Mouse (Mus musculus) neural tube, embryonic 13.5 days (tissue): Measurements from ENCODE around the gene Pax7. TPM values are rescaled to one million over a fixed set of nuclear protein-coding genes. Genes with fewer than 3 reads are reported as not detected.

ENCODE experiments used
- ATAC-seq: fragments of 200-750 bp; cut with Nextera tagmentation; 2 replicates; pipeline ENCODE4 v1.8.0; 2017; ENCODE audit warnings: low read depth, mild to moderate bottlenecking, moderate TSS enrichment, moderate library complexity
- H3K27ac ChIP-seq: fragments of 300-500 bp; sonication (generic); replicated peaks from 2 replicates; pipeline ENCODE4 v1.5.1; 2015; ENCODE audit warnings: moderate library complexity, mild to moderate bottlenecking, inconsistent platforms
- H3K27me3 ChIP-seq: fragments of 300-500 bp; sonication (generic); 2 replicates; pipeline ENCODE4 v1.6.1; 2015; ENCODE audit warnings: mild to moderate bottlenecking, inconsistent platforms
- H3K36me3 ChIP-seq: fragments of 300-500 bp; sonication (generic); 2 replicates; pipeline ENCODE4 v1.6.1; 2015; ENCODE audit warnings: mild to moderate bottlenecking, inconsistent platforms
- H3K4me1 ChIP-seq: fragments of 300-500 bp; sonication (generic); replicated peaks from 2 replicates; pipeline ENCODE4 v1.6.1; 2015; ENCODE audit warnings: inconsistent platforms
- H3K4me2 ChIP-seq: fragments of 300-500 bp; sonication (generic); 2 replicates; pipeline ENCODE4 v1.6.1; 2015; ENCODE audit warnings: inconsistent platforms, mild to moderate bottlenecking, moderate library complexity
- H3K4me3 ChIP-seq: fragments of 300-500 bp; sonication (generic); 2 replicates; pipeline ENCODE4 v1.5.1; 2015; ENCODE audit warnings: mild to moderate bottlenecking, inconsistent platforms
- H3K9ac ChIP-seq: fragments of 300-500 bp; sonication (generic); 2 replicates; pipeline ENCODE4 v1.6.1; 2015; ENCODE audit warnings: moderate library complexity, mild to moderate bottlenecking, inconsistent platforms
- H3K9me3 ChIP-seq: fragments of 300-500 bp; sonication (generic); 2 replicates; pipeline ENCODE4 v1.6.1; 2016; ENCODE audit warnings: inconsistent platforms
- WGBS: fragments of 180-500 bp; shearing (Covaris S2); methylation state at CpG from one replicate; pipeline ENCODE4 v1.1.7; 2015; 5-methylcytosine and 5-hydroxymethylcytosine counted together
- polyA plus RNA-seq: library from polyadenylated mRNA; unstranded; fragments of >200 nt; fragmentation: Nextera tagmentation; extraction: Ambion mirVana; gene quantifications from 2 replicates; pipeline ENCODE4 v1.2.1, GENCODE M21; 2015

The Pax7 gene
- polyA plus RNA-seq, 1 experiment from 2014 or later: 0.50 TPM

GRCm38 (mm10) chr4:139725421-139725820 lies 107.9 kb downstream of the Pax7 start:
- Histone ChIP-seq H3K27me3 (no peaks in the 10 kb centered on the region), H3K27ac (no peak overlapping the region), H3K9me3 (peaks cover 2% of the 10 kb centered on the region; the same call in 1 of the 2 replicates), H3K4me3 (no peak overlapping the region), H3K4me1 (no peaks in the 10 kb centered on the region), H3K4me2 (no peak overlapping the region), H3K36me3 (no peaks in the 10 kb centered on the region), H3K9ac (no peak overlapping the region)
- no peak for ATAC-seq
- WGBS: 72% methylated on average over 15 of the region's 15 CpGs

- Histone ChIP-seq H3K4me3 (no peak overlapping the region), H3K36me3 (no peaks in the 10 kb centered on the region), H3K4me1 (no peaks in the 10 kb centered on the region), H3K27me3 (no peaks in the 10 kb centered on the region), H3K9ac (no peak overlapping the region), H3K9me3 (no peaks in the 10 kb centered on the region), H3K27ac (no peak overlapping the region), H3K4me2 (no peak overlapping the region)
- 72% methylated on average over 4 of the region's 4 CpGs for WGBS
- no peak for ATAC-seq
Observed at GRCm38 (mm10) chr4:139724296-139724695, 109.0 kb downstream of the Pax7 start.

GRCm38 (mm10) chr4:139718978-139719377 lies 114.3 kb downstream of the Pax7 start:
- H3K27ac ChIP-seq: no peak overlapping the region
- H3K4me1 ChIP-seq: 0 out of 2 replicates have a peak, but pooled peaks cover 6% of the 10 kb centered on the region
- H3K4me2 ChIP-seq: no peak overlapping the region
- H3K4me3 ChIP-seq: no peak overlapping the region
- no peaks in the 10 kb centered on the region for H3K9me3 ChIP-seq
- no peaks in the 10 kb centered on the region for H3K36me3 ChIP-seq
- H3K9ac ChIP-seq: no peak overlapping the region
- H3K27me3 ChIP-seq: no peaks in the 10 kb centered on the region
- 89% methylated on average over 5 of the region's 5 CpGs for WGBS
- ATAC-seq: no peak

- Histone ChIP-seq H3K9ac (no peak overlapping the region), H3K4me2 (no peak overlapping the region), H3K36me3 (no peaks in the 10 kb centered on the region), H3K27ac (no peak overlapping the region), H3K9me3 (no peaks in the 10 kb centered on the region), H3K4me1 (0 out of 2 replicates have a peak, but pooled peaks cover 6% of the 10 kb centered on the region), H3K27me3 (no peaks in the 10 kb centered on the region), H3K4me3 (no peak overlapping the region)
- no peak for ATAC-seq
- whole genome bisulfite sequencing: 86% methylated on average over 10 of the region's 10 CpGs
Observed at GRCm38 (mm10) chr4:139716477-139717169, 116.7 kb downstream of the Pax7 start.

GRCm38 (mm10) chr4:139715241-139715932 lies 117.9 kb downstream of the Pax7 start:
- peaks cover 16% of the 10 kb centered on the region for H3K4me1 ChIP-seq
- no peak overlapping the region for H3K4me3 ChIP-seq
- no peak overlapping the region for H3K9ac ChIP-seq
- no peak overlapping the region for H3K27ac ChIP-seq
- no peaks in the 10 kb centered on the region for H3K36me3 ChIP-seq
- ATAC-seq: no peak
- 42% methylated on average over 13 of the region's 13 CpGs for WGBS
- no peaks in the 10 kb centered on the region for H3K9me3 ChIP-seq
- no peak overlapping the region for H3K4me2 ChIP-seq
- no peaks in the 10 kb centered on the region for H3K27me3 ChIP-seq

- no peaks in the 10 kb centered on the region for H3K36me3 ChIP-seq
- peak overlapping the region; percentile 20 for H3K4me2 ChIP-seq
- H3K4me1 ChIP-seq: peaks cover 18% of the 10 kb centered on the region
- H3K9ac ChIP-seq: no peak overlapping the region
- WGBS: 24% methylated on average over 25 of the region's 25 CpGs
- peak overlapping the region; percentile 52; the same call in 1 of the 2 replicates for H3K27ac ChIP-seq
- no peak overlapping the region for H3K4me3 ChIP-seq
- no peaks in the 10 kb centered on the region for H3K27me3 ChIP-seq
- H3K9me3 ChIP-seq: no peaks in the 10 kb centered on the region
- ATAC-seq: 0 out of 2 replicates have a peak, but pooled peaks have one; percentile 40
Observed at GRCm38 (mm10) chr4:139710467-139711334, 122.6 kb downstream of the Pax7 start.

- Histone ChIP-seq H3K27me3 (no peaks in the 10 kb centered on the region), H3K36me3 (no peaks in the 10 kb centered on the region), H3K9ac (no peak overlapping the region), H3K4me2 (no peak overlapping the region), H3K4me1 (peaks cover 8% of the 10 kb centered on the region), H3K27ac (no peak overlapping the region), H3K9me3 (no peaks in the 10 kb centered on the region), H3K4me3 (no peak overlapping the region)
- WGBS: 89% methylated on average over 5 of the region's 5 CpGs
- ATAC-seq: no peak
Observed at GRCm38 (mm10) chr4:139705986-139706385, 127.3 kb downstream of the Pax7 start.

- H3K27me3 ChIP-seq: no peaks in the 10 kb centered on the region
- H3K4me3 ChIP-seq: no peak overlapping the region
- no peaks in the 10 kb centered on the region for H3K4me1 ChIP-seq
- no peaks in the 10 kb centered on the region for H3K9me3 ChIP-seq
- H3K27ac ChIP-seq: no peak overlapping the region
- no peak for ATAC-seq
- 84% methylated on average over 11 of the region's 11 CpGs for WGBS
- no peak overlapping the region for H3K9ac ChIP-seq
- no peaks in the 10 kb centered on the region for H3K36me3 ChIP-seq
- no peak overlapping the region for H3K4me2 ChIP-seq
Observed at GRCm38 (mm10) chr4:139703468-139703867, 129.9 kb downstream of the Pax7 start.

GRCm38 (mm10) chr4:139702914-139703313 lies 130.4 kb downstream of the Pax7 start:
- WGBS: 72% methylated on average over 4 of the region's 4 CpGs
- no peak for ATAC-seq

GRCm38 (mm10) chr4:139698602-139699001 lies 134.7 kb downstream of the Pax7 start:
- H3K36me3 ChIP-seq: no peaks in the 10 kb centered on the region
- no peak overlapping the region for H3K27ac ChIP-seq
- H3K9me3 ChIP-seq: no peaks in the 10 kb centered on the region
- ATAC-seq: no peak
- 57% methylated on average over 8 of the region's 8 CpGs for WGBS
- H3K4me1 ChIP-seq: peaks cover 10% of the 10 kb centered on the region
- no peak overlapping the region for H3K4me3 ChIP-seq
- no peak overlapping the region for H3K9ac ChIP-seq
- no peak overlapping the region for H3K4me2 ChIP-seq
- H3K27me3 ChIP-seq: no peaks in the 10 kb centered on the region; the same call in 1 of the 2 replicates

More at GRCm38 (mm10) chr4:139702914-139703313, 130.4 kb downstream of the Pax7 start:
- H3K36me3 ChIP-seq: no peaks in the 10 kb centered on the region
- no peak overlapping the region for H3K9ac ChIP-seq
- H3K27me3 ChIP-seq: no peaks in the 10 kb centered on the region
- no peak overlapping the region for H3K4me2 ChIP-seq
- no peak overlapping the region for H3K27ac ChIP-seq
- peaks cover 3% of the 10 kb centered on the region for H3K4me1 ChIP-seq
- no peak overlapping the region for H3K4me3 ChIP-seq
- no peaks in the 10 kb centered on the region for H3K9me3 ChIP-seq

GRCm38 (mm10) chr4:139697755-139698154 lies 135.6 kb downstream of the Pax7 start:
- no peak overlapping the region for H3K27ac ChIP-seq
- H3K9ac ChIP-seq: no peak overlapping the region
- no peaks in the 10 kb centered on the region; the same call in 1 of the 2 replicates for H3K27me3 ChIP-seq
- no peaks in the 10 kb centered on the region for H3K36me3 ChIP-seq
- no peaks in the 10 kb centered on the region for H3K9me3 ChIP-seq
- H3K4me1 ChIP-seq: peaks cover 10% of the 10 kb centered on the region
- 1% methylated on average over 9 of the region's 9 CpGs for WGBS
- ATAC-seq: no peak
- no peak overlapping the region for H3K4me3 ChIP-seq
- H3K4me2 ChIP-seq: no peak overlapping the region

GRCm38 (mm10) chr4:139693315-139693714 lies 140.0 kb downstream of the Pax7 start:
- WGBS: 64% methylated on average over 5 of the region's 5 CpGs
- no peak overlapping the region for H3K9ac ChIP-seq

More at GRCm38 (mm10) chr4:139693315-139693714, 140.0 kb downstream of the Pax7 start:
- Histone ChIP-seq H3K4me1 (peaks cover 16% of the 10 kb centered on the region), H3K4me2 (no peak overlapping the region), H3K4me3 (no peak overlapping the region), H3K9me3 (no peaks in the 10 kb centered on the region), H3K27ac (no peak overlapping the region), H3K27me3 (no peaks in the 10 kb centered on the region; the same call in 1 of the 2 replicates), H3K36me3 (no peaks in the 10 kb centered on the region)
- no peak for ATAC-seq
